Mouse (Mus musculus): Measurements from ENCODE around the gene Gsdme. TPM values are rescaled to one million over a fixed set of nuclear protein-coding genes. Genes with fewer than 3 reads are reported as not detected.
A peak's percentile ranks its signal among the peaks of the same experiment; 100 is the strongest.

Gsdme gene
- total and polyA plus RNA-seq, 2 experiments, result 1.2 to 1.4 TPM

- no peaks in the 10 kb centered on the region for H3K36me3 ChIP-seq (ENCODE audit: control insufficient read depth, insufficient read depth, low read length)
- H3K4me3 ChIP-seq (ENCODE audit: insufficient read depth, low read depth, low read length), result peak overlapping the region; percentile 47
- H3K27me3 ChIP-seq (ENCODE audit: control insufficient read depth, insufficient read depth, low read length), result no peaks in the 10 kb centered on the region
- no peak overlapping the region for H3K27ac ChIP-seq (replicated peaks; ENCODE audit: insufficient read depth, low read depth, low read length)
- no peak for TF ChIP-seq POLR2A (IDR thresholded peaks at IDR 0.05; ENCODE audit: extremely low read depth, insufficient read depth, low read length)
- TF ChIP-seq CTCF (IDR thresholded peaks at IDR 0.05; ENCODE audit: low read depth, low read length), result no peak
- peaks cover 3% of the 10 kb centered on the region; the same call in 1 of the 2 replicates for H3K4me1 ChIP-seq (ENCODE audit: control insufficient read depth, insufficient read depth, low read length)
- peak overlapping the region; percentile 9 for H3K9ac ChIP-seq (ENCODE audit: low read depth, low read length)
- H3K79me2 ChIP-seq (ENCODE audit: control insufficient read depth, insufficient read depth, low read length), result no peaks in the 10 kb centered on the region
- DNase-seq (ENCODE audit: extremely low read depth, low read depth, low spot score), result peak; percentile 70
- 4% methylated on average over 35 of the region's 35 CpGs for WGBS
Measured at GRCm38 (mm10) chr6:50261201-50261921, 2.3 kb downstream of the Gsdme start.

- Histone ChIP-seq H3K27me3 (ENCODE audit: control insufficient read depth, insufficient read depth, low read length) (no peaks in the 10 kb centered on the region), H3K9ac (ENCODE audit: low read depth, low read length) (no peak overlapping the region), H3K79me2 (ENCODE audit: control insufficient read depth, insufficient read depth, low read length) (no peaks in the 10 kb centered on the region), H3K36me3 (ENCODE audit: control insufficient read depth, insufficient read depth, low read length) (no peaks in the 10 kb centered on the region), H3K4me3 (ENCODE audit: insufficient read depth, low read depth, low read length) (no peak overlapping the region), H3K4me1 (ENCODE audit: control insufficient read depth, insufficient read depth, low read length) (no peaks in the 10 kb centered on the region), H3K27ac (replicated peaks; ENCODE audit: insufficient read depth, low read depth, low read length) (no peak overlapping the region)
- no peak for TF ChIP-seq POLR2A (IDR thresholded peaks at IDR 0.05; ENCODE audit: extremely low read depth, insufficient read depth, low read length)
- no peak for TF ChIP-seq CTCF (IDR thresholded peaks at IDR 0.05; ENCODE audit: low read depth, low read length)
- DNase-seq (ENCODE audit: extremely low read depth, low read depth, low spot score), result no peak
- 73% methylated on average over 5 of the region's 5 CpGs for WGBS
Measured at GRCm38 (mm10) chr6:50255356-50255755, 8.3 kb downstream of the Gsdme start.

- no peaks in the 10 kb centered on the region for H3K4me1 ChIP-seq (ENCODE audit: control insufficient read depth, insufficient read depth, low read length)
- H3K79me2 ChIP-seq (ENCODE audit: control insufficient read depth, insufficient read depth, low read length), result no peaks in the 10 kb centered on the region
- H3K27me3 ChIP-seq (ENCODE audit: control insufficient read depth, insufficient read depth, low read length), result no peaks in the 10 kb centered on the region
- no peaks in the 10 kb centered on the region for H3K36me3 ChIP-seq (ENCODE audit: control insufficient read depth, insufficient read depth, low read length)
- H3K9ac ChIP-seq (ENCODE audit: low read depth, low read length), result peak overlapping the region; percentile 35; the same call in 1 of the 2 replicates
- WGBS, result 8% methylated on average over 10 of the region's 10 CpGs
- DNase-seq (ENCODE audit: extremely low read depth, low read depth, low spot score), result peak; percentile 87
- no peak for TF ChIP-seq POLR2A (IDR thresholded peaks at IDR 0.05; ENCODE audit: extremely low read depth, insufficient read depth, low read length)
- TF ChIP-seq CTCF (IDR thresholded peaks at IDR 0.05; ENCODE audit: low read depth, low read length), result no peak
- peak overlapping the region; percentile 43 for H3K4me3 ChIP-seq (ENCODE audit: insufficient read depth, low read depth, low read length)
- H3K27ac ChIP-seq (replicated peaks; ENCODE audit: insufficient read depth, low read depth, low read length), result no peak overlapping the region
Measured at GRCm38 (mm10) chr6:50254723-50255184, 8.9 kb downstream of the Gsdme start.

GRCm38 (mm10) chr6:50252690-50253089 is 11.0 kb downstream of the Gsdme start:
- DNase-seq (ENCODE audit: extremely low read depth, low read depth, low spot score), result peak; percentile 38
- Histone ChIP-seq H3K79me2 (ENCODE audit: control insufficient read depth, insufficient read depth, low read length) (no peaks in the 10 kb centered on the region), H3K27me3 (ENCODE audit: control insufficient read depth, insufficient read depth, low read length) (no peaks in the 10 kb centered on the region), H3K36me3 (ENCODE audit: control insufficient read depth, insufficient read depth, low read length) (no peaks in the 10 kb centered on the region), H3K4me1 (ENCODE audit: control insufficient read depth, insufficient read depth, low read length) (no peaks in the 10 kb centered on the region), H3K4me3 (ENCODE audit: insufficient read depth, low read depth, low read length) (no peak overlapping the region), H3K9ac (ENCODE audit: low read depth, low read length) (no peak overlapping the region), H3K27ac (replicated peaks; ENCODE audit: insufficient read depth, low read depth, low read length) (no peak overlapping the region)
- WGBS, result 83% methylated on average over 5 of the region's 5 CpGs
- no peak for TF ChIP-seq CTCF (IDR thresholded peaks at IDR 0.05; ENCODE audit: low read depth, low read length)
- no peak for TF ChIP-seq POLR2A (IDR thresholded peaks at IDR 0.05; ENCODE audit: extremely low read depth, insufficient read depth, low read length)

GRCm38 (mm10) chr6:50247791-50248190 is 15.9 kb downstream of the Gsdme start:
- no peak overlapping the region for H3K27ac ChIP-seq (replicated peaks; ENCODE audit: insufficient read depth, low read depth, low read length)
- no peak overlapping the region for H3K4me3 ChIP-seq (ENCODE audit: insufficient read depth, low read depth, low read length)
- no peaks in the 10 kb centered on the region for H3K4me1 ChIP-seq (ENCODE audit: control insufficient read depth, insufficient read depth, low read length)
- TF ChIP-seq CTCF (IDR thresholded peaks at IDR 0.05; ENCODE audit: low read depth, low read length) (no peak), POLR2A (IDR thresholded peaks at IDR 0.05; ENCODE audit: extremely low read depth, insufficient read depth, low read length) (no peak)
- WGBS, result 89% methylated on average over 4 of the region's 4 CpGs
- H3K79me2 ChIP-seq (ENCODE audit: control insufficient read depth, insufficient read depth, low read length), result no peaks in the 10 kb centered on the region
- DNase-seq (ENCODE audit: extremely low read depth, low read depth, low spot score), result no peak
- H3K9ac ChIP-seq (ENCODE audit: low read depth, low read length), result no peak overlapping the region
- no peaks in the 10 kb centered on the region for H3K27me3 ChIP-seq (ENCODE audit: control insufficient read depth, insufficient read depth, low read length)
- H3K36me3 ChIP-seq (ENCODE audit: control insufficient read depth, insufficient read depth, low read length), result no peaks in the 10 kb centered on the region

GRCm38 (mm10) chr6:50247356-50247755 is 16.3 kb downstream of the Gsdme start:
- Histone ChIP-seq H3K4me1 (ENCODE audit: control insufficient read depth, insufficient read depth, low read length) (no peaks in the 10 kb centered on the region), H3K27ac (replicated peaks; ENCODE audit: insufficient read depth, low read depth, low read length) (no peak overlapping the region), H3K36me3 (ENCODE audit: control insufficient read depth, insufficient read depth, low read length) (no peaks in the 10 kb centered on the region), H3K9ac (ENCODE audit: low read depth, low read length) (no peak overlapping the region), H3K27me3 (ENCODE audit: control insufficient read depth, insufficient read depth, low read length) (no peaks in the 10 kb centered on the region), H3K79me2 (ENCODE audit: control insufficient read depth, insufficient read depth, low read length) (no peaks in the 10 kb centered on the region), H3K4me3 (ENCODE audit: insufficient read depth, low read depth, low read length) (no peak overlapping the region)
- DNase-seq (ENCODE audit: extremely low read depth, low read depth, low spot score), result no peak
- TF ChIP-seq CTCF (IDR thresholded peaks at IDR 0.05; ENCODE audit: low read depth, low read length), result no peak
- 84% methylated on average over 2 of the region's 2 CpGs for WGBS
